Comparison of ENCODE assay signal across 10 mouse cellular contexts in genomic region chr9:109053851-109054250, GRCm38 (mm10). TPM values are rescaled to one million over a fixed set of nuclear protein-coding genes. Genes with fewer than 3 reads are reported as not detected.
DNase-seq lines count a peak whose midpoint lies in the region; ATAC-seq lines count a peak whose summit lies in the region.
"Had no signal": no experiment of that assay in that cellular context is flagged by ENCODE, and none has a peak within 500 bp of the region (broad histone marks: within the 10 kb centered on the region; RNA-seq: fewer than 3 reads in every experiment).

No protein-coding gene starts in this region.

- H3K27ac ChIP-seq in heart, embryonic 11.5 days (ENCODE audit: low read depth, low read length) = peak overlapping the region; percentile 70; the same call in 1 of the 2 replicates
- H3K27ac ChIP-seq in embryonic facial prominence, embryonic 12.5 days = peak overlapping the region; percentile 36; the same call in 1 of the 2 replicates
- peak overlapping the region; percentile 81; the same call in 1 of the 2 replicates for H3K27ac ChIP-seq in stomach, embryonic 15.5 days

- H3K9me3 ChIP-seq in heart, embryonic 11.5 days (replicated peaks; ENCODE audit: control insufficient read depth, low read length) = no peaks in the 10 kb centered on the region
- H3K9me3 ChIP-seq in embryonic facial prominence, embryonic 12.5 days = no peaks in the 10 kb centered on the region
- H3K9me3 ChIP-seq in stomach, embryonic 15.5 days = no peaks in the 10 kb centered on the region
- H3K9me3 ChIP-seq: forebrain, embryonic 13.5 days; midbrain, embryonic 15.5 days had no signal

- H3K27me3 ChIP-seq in heart, embryonic 11.5 days (ENCODE audit: control insufficient read depth, insufficient read depth, low read length) = no peaks in the 10 kb centered on the region
- no peaks in the 10 kb centered on the region for H3K27me3 ChIP-seq in embryonic facial prominence, embryonic 12.5 days
- H3K27me3 ChIP-seq in stomach, embryonic 15.5 days (replicated peaks) = no peaks in the 10 kb centered on the region
- H3K27me3 ChIP-seq: forebrain, embryonic 13.5 days; midbrain, embryonic 15.5 days had no signal

- H3K4me2 ChIP-seq in heart, embryonic 11.5 days = no peak overlapping the region
- H3K4me2 ChIP-seq in embryonic facial prominence, embryonic 12.5 days (replicated peaks) = no peak overlapping the region
- H3K4me2 ChIP-seq in stomach, embryonic 15.5 days = no peak overlapping the region

- H3K36me3 ChIP-seq in heart, embryonic 11.5 days (ENCODE audit: control insufficient read depth, insufficient read depth, low read length) = peaks cover 18% of the 10 kb centered on the region
- peaks cover 45% of the 10 kb centered on the region for H3K36me3 ChIP-seq in embryonic facial prominence, embryonic 12.5 days
- peaks cover 35% of the 10 kb centered on the region for H3K36me3 ChIP-seq in stomach, embryonic 15.5 days

- DNase-seq in heart, adult 8-10 months (ENCODE audit: low spot score) = no peak
- peak; percentile 12 to 22 for DNase-seq in right cerebral cortex, postnatal 10 days (ENCODE audit: low spot score in 2 of 2)
- no peak for DNase-seq in right cerebral cortex, postnatal 25 days
- no peak for DNase-seq in left cerebral cortex, adult 11 months (ENCODE audit: low spot score)

- H3K4me3 ChIP-seq in heart, embryonic 11.5 days (ENCODE audit: low read depth, low read length) = no peak overlapping the region
- H3K4me3 ChIP-seq in embryonic facial prominence, embryonic 12.5 days = no peak overlapping the region
- H3K4me3 ChIP-seq in stomach, embryonic 15.5 days (replicated peaks) = no peak overlapping the region

- H3K4me1 ChIP-seq in heart, embryonic 11.5 days (ENCODE audit: control insufficient read depth, insufficient read depth, low read length) = peaks cover 12% of the 10 kb centered on the region
- peaks cover 16% of the 10 kb centered on the region for H3K4me1 ChIP-seq in embryonic facial prominence, embryonic 12.5 days
- H3K4me1 ChIP-seq in stomach, embryonic 15.5 days = peaks cover 18% of the 10 kb centered on the region

- no peak for ATAC-seq in heart, embryonic 11.5 days (replicated peaks; ENCODE audit: insufficient number of reproducible peaks, low FRiP score, low TSS enrichment)
- ATAC-seq in embryonic facial prominence, embryonic 12.5 days (ENCODE audit: insufficient number of reproducible peaks, insufficient read depth, low FRiP score, low TSS enrichment) = no peak
- ATAC-seq in stomach, embryonic 15.5 days (ENCODE audit: insufficient read depth, low FRiP score, low read depth) = no peak
- no peak for ATAC-seq in activated CD4-positive, CD25-positive, alpha-beta regulatory T cell, adult 4 months

- WGBS in heart, embryonic 11.5 days (ENCODE audit: insufficient replicate concordance) = 77% methylated on average over 6 of the region's 6 CpGs
- WGBS in embryonic facial prominence, embryonic 12.5 days = 70% methylated on average over 6 of the region's 6 CpGs
- WGBS in stomach, embryonic 15.5 days = 75% methylated on average over 6 of the region's 6 CpGs

- H3K9ac ChIP-seq in heart, embryonic 11.5 days (ENCODE audit: low read depth, low read length) = no peak overlapping the region
- no peak overlapping the region for H3K9ac ChIP-seq in embryonic facial prominence, embryonic 12.5 days
- H3K9ac ChIP-seq in stomach, embryonic 15.5 days = no peak overlapping the region

RNA-seq across cellular contexts. Expression of gene Trex1, which starts 5.7 kb away (rescaled TPM):
- 5.7 and 7.0 TPM in 2 replicates for polyA plus RNA-seq in heart, embryonic 11.5 days (2014; fragmentation: Nextera tagmentation; extraction: Ambion mirVana)
- 10 to 100 TPM; 16.3 to 19.2 (median 17.6) TPM for total RNA-seq in heart, adult 8-10 months (2022)
- 10.3 and 13.1 TPM in 2 replicates for polyA plus RNA-seq in embryonic facial prominence, embryonic 12.5 days (2016; fragmentation: Nextera tagmentation; extraction: Ambion mirVana)
- polyA plus RNA-seq in stomach, embryonic 15.5 days (2015; fragmentation: Nextera tagmentation; extraction: Ambion mirVana) = 12.7 and 14.4 TPM in 2 replicates
- 10 to 100 TPM; 36.6 to 42.8 TPM for polyA plus RNA-seq in activated CD4-positive, CD25-positive, alpha-beta regulatory T cell, adult 4 months (2017; shearing (Covaris generic))

RNA-seq across cellular contexts. Expression of gene Shisa5, which starts 15.5 kb away (rescaled TPM):
- 49.0 and 59.1 TPM in 2 replicates for polyA plus RNA-seq in heart, embryonic 11.5 days (2014; fragmentation: Nextera tagmentation; extraction: Ambion mirVana)
- total RNA-seq in heart, adult 8-10 months (2022) = 10 to 100 TPM; 30.1 to 36.9 (median 33.7) TPM
- polyA plus RNA-seq in embryonic facial prominence, embryonic 12.5 days (2016; fragmentation: Nextera tagmentation; extraction: Ambion mirVana) = 58.6 and 60.4 TPM in 2 replicates
- 104 and 107 TPM in 2 replicates for polyA plus RNA-seq in stomach, embryonic 15.5 days (2015; fragmentation: Nextera tagmentation; extraction: Ambion mirVana)
- polyA plus RNA-seq in activated CD4-positive, CD25-positive, alpha-beta regulatory T cell, adult 4 months (2017; shearing (Covaris generic)) = 1,000 to 10,000 TPM; 2,345 to 2,363 TPM

RNA-seq across cellular contexts. Expression of gene Atrip, which starts 20.1 kb away (rescaled TPM):
- polyA plus RNA-seq in heart, embryonic 11.5 days (2014; fragmentation: Nextera tagmentation; extraction: Ambion mirVana) = 18.0 and 18.6 TPM in 2 replicates
- 1 to 10 TPM; 8.1 to 9.4 (median 8.5) TPM for total RNA-seq in heart, adult 8-10 months (2022)
- polyA plus RNA-seq in embryonic facial prominence, embryonic 12.5 days (2016; fragmentation: Nextera tagmentation; extraction: Ambion mirVana) = 31.5 and 34.9 TPM in 2 replicates
- 24.7 and 26.1 TPM in 2 replicates for polyA plus RNA-seq in stomach, embryonic 15.5 days (2015; fragmentation: Nextera tagmentation; extraction: Ambion mirVana)
- 10 to 100 TPM; 15.3 to 16.3 TPM for polyA plus RNA-seq in activated CD4-positive, CD25-positive, alpha-beta regulatory T cell, adult 4 months (2017; shearing (Covaris generic))

RNA-seq across cellular contexts. Expression of gene Ccdc51, which starts 28.4 kb away (rescaled TPM):
- 15.5 and 15.8 TPM in 2 replicates for polyA plus RNA-seq in heart, embryonic 11.5 days (2014; fragmentation: Nextera tagmentation; extraction: Ambion mirVana)
- total RNA-seq in heart, adult 8-10 months (2022) = 10 to 100 TPM; 10.5 to 13.4 (median 12.7) TPM
- 13.9 and 15.0 TPM in 2 replicates for polyA plus RNA-seq in embryonic facial prominence, embryonic 12.5 days (2016; fragmentation: Nextera tagmentation; extraction: Ambion mirVana)
- 14.7 and 16.3 TPM in 2 replicates for polyA plus RNA-seq in stomach, embryonic 15.5 days (2015; fragmentation: Nextera tagmentation; extraction: Ambion mirVana)
- polyA plus RNA-seq in activated CD4-positive, CD25-positive, alpha-beta regulatory T cell, adult 4 months (2017; shearing (Covaris generic)) = 10 to 100 TPM; 10.9 to 12.4 TPM

RNA-seq across cellular contexts. Expression of gene Tma7, which starts 28.5 kb away (rescaled TPM):
- polyA plus RNA-seq in heart, embryonic 11.5 days (2014; fragmentation: Nextera tagmentation; extraction: Ambion mirVana) = 776 and 790 TPM in 2 replicates
- 100 to 1,000 TPM; 220 to 257 (median 236) TPM for total RNA-seq in heart, adult 8-10 months (2022)
- polyA plus RNA-seq in embryonic facial prominence, embryonic 12.5 days (2016; fragmentation: Nextera tagmentation; extraction: Ambion mirVana) = 757 TPM in 2 replicates
- polyA plus RNA-seq in stomach, embryonic 15.5 days (2015; fragmentation: Nextera tagmentation; extraction: Ambion mirVana) = 586 and 587 TPM in 2 replicates
- polyA plus RNA-seq in activated CD4-positive, CD25-positive, alpha-beta regulatory T cell, adult 4 months (2017; shearing (Covaris generic)) = 100 to 1,000 TPM; 726 to 879 TPM

Comparison
In these comparisons a context has a peak if more than half of its experiments do, and no peak if none do; other contexts are left out.
1. DNase-seq: peak in right cerebral cortex, postnatal 10 days (2 of 2); none in heart, adult 8-10 months (single experiment), right cerebral cortex, postnatal 25 days (single experiment) and left cerebral cortex, adult 11 months (single experiment).
2. RNA of gene Shisa5, which starts 15.5 kb away (polyA plus RNA-seq): 2,345 to 2,363 TPM in activated CD4-positive, CD25-positive, alpha-beta regulatory T cell, adult 4 months; 104 to 107 TPM in stomach, embryonic 15.5 days, 58.6 to 60.4 TPM in embryonic facial prominence, embryonic 12.5 days and 49.0 to 59.1 TPM in heart, embryonic 11.5 days; every median in the first group is over 10 times any median in the second.
3. Peak in every context shown above with its lines, with median percentiles within 50 percentile points of each other: H3K27ac ChIP-seq.